Mouse (Mus musculus): ENCODE results near the gene H2al2a. TPM values are rescaled to one million over a fixed set of nuclear protein-coding genes. Genes with fewer than 3 reads are reported as not detected.

Gene H2al2a
- polyA plus RNA-seq, 1 experiment = not detected

- WGBS = under 1% methylated on average over 44 of the region's 44 CpGs
- Histone ChIP-seq H3K4me1 (ENCODE audit: control insufficient read depth, insufficient read depth, low read length) (no peaks in the 10 kb centered on the region), H3K27ac (ENCODE audit: insufficient read depth, low read length) (no peak overlapping the region), H3K27me3 (ENCODE audit: control insufficient read depth, insufficient read depth, low read length) (no peaks in the 10 kb centered on the region), H3K4me3 (replicated peaks; ENCODE audit: insufficient read depth, low read depth, low read length) (peak overlapping the region; percentile 69)
- DNase-seq = peak; percentile 56 to 60
- TF ChIP-seq CTCF (IDR thresholded peaks at IDR 0.05; ENCODE audit: borderline replicate concordance, insufficient read depth, low read depth, low read length) (no peak), POLR2A (IDR thresholded peaks at IDR 0.05; ENCODE audit: borderline replicate concordance, insufficient read depth, low read length) (no peak)
Observed at GRCm38 (mm10) chr2:18026116-18026947, 29.6 kb upstream of the H2al2a start.

GRCm38 (mm10) chr2:18025781-18026115, 29.0 kb upstream of the H2al2a start:
- WGBS = 11% methylated on average over 14 of the region's 14 CpGs
- H3K4me1 ChIP-seq (ENCODE audit: control insufficient read depth, insufficient read depth, low read length) = no peaks in the 10 kb centered on the region
- no peak for TF ChIP-seq CTCF (IDR thresholded peaks at IDR 0.05; ENCODE audit: borderline replicate concordance, insufficient read depth, low read depth, low read length)
- TF ChIP-seq POLR2A (IDR thresholded peaks at IDR 0.05; ENCODE audit: borderline replicate concordance, insufficient read depth, low read length) = no peak
- DNase-seq = no peak
- no peak overlapping the region for H3K27ac ChIP-seq (ENCODE audit: insufficient read depth, low read length)
- H3K4me3 ChIP-seq (replicated peaks; ENCODE audit: insufficient read depth, low read depth, low read length) = peak overlapping the region; percentile 69
- no peaks in the 10 kb centered on the region for H3K27me3 ChIP-seq (ENCODE audit: control insufficient read depth, insufficient read depth, low read length)

GRCm38 (mm10) chr2:18025116-18025515, 28.4 kb upstream of the H2al2a start:
- no peak overlapping the region for H3K27ac ChIP-seq (ENCODE audit: insufficient read depth, low read length)
- TF ChIP-seq CTCF (IDR thresholded peaks at IDR 0.05; ENCODE audit: borderline replicate concordance, insufficient read depth, low read depth, low read length) (no peak), POLR2A (IDR thresholded peaks at IDR 0.05; ENCODE audit: borderline replicate concordance, insufficient read depth, low read length) (no peak)
- 96% methylated on average over 5 of the region's 5 CpGs for WGBS

GRCm38 (mm10) chr2:18022886-18023285, 26.1 kb upstream of the H2al2a start:
- H3K4me3 ChIP-seq (replicated peaks; ENCODE audit: insufficient read depth, low read depth, low read length) = no peak overlapping the region
- H3K4me1 ChIP-seq (ENCODE audit: control insufficient read depth, insufficient read depth, low read length) = no peaks in the 10 kb centered on the region
- TF ChIP-seq POLR2A (IDR thresholded peaks at IDR 0.05; ENCODE audit: borderline replicate concordance, insufficient read depth, low read length) (no peak), CTCF (IDR thresholded peaks at IDR 0.05; ENCODE audit: borderline replicate concordance, insufficient read depth, low read depth, low read length) (no peak)
- H3K27me3 ChIP-seq (ENCODE audit: control insufficient read depth, insufficient read depth, low read length) = no peaks in the 10 kb centered on the region
- WGBS = 78% methylated on average over 1 of the region's 1 CpGs
- no peak for DNase-seq
- no peak overlapping the region for H3K27ac ChIP-seq (ENCODE audit: insufficient read depth, low read length)

More at GRCm38 (mm10) chr2:18025116-18025515, 28.4 kb upstream of the H2al2a start:
- H3K4me1 ChIP-seq (ENCODE audit: control insufficient read depth, insufficient read depth, low read length) = no peaks in the 10 kb centered on the region
- no peak overlapping the region for H3K4me3 ChIP-seq (replicated peaks; ENCODE audit: insufficient read depth, low read depth, low read length)
- DNase-seq = no peak
- H3K27me3 ChIP-seq (ENCODE audit: control insufficient read depth, insufficient read depth, low read length) = no peaks in the 10 kb centered on the region

- no peak overlapping the region for H3K27ac ChIP-seq (ENCODE audit: insufficient read depth, low read length)
- no peaks in the 10 kb centered on the region for H3K4me1 ChIP-seq (ENCODE audit: control insufficient read depth, insufficient read depth, low read length)
- H3K4me3 ChIP-seq (replicated peaks; ENCODE audit: insufficient read depth, low read depth, low read length) = no peak overlapping the region
- DNase-seq = no peak
- no peaks in the 10 kb centered on the region for H3K27me3 ChIP-seq (ENCODE audit: control insufficient read depth, insufficient read depth, low read length)
- TF ChIP-seq POLR2A (IDR thresholded peaks at IDR 0.05; ENCODE audit: borderline replicate concordance, insufficient read depth, low read length) = no peak
- 89% methylated on average over 1 of the region's 1 CpGs for WGBS
Observed at GRCm38 (mm10) chr2:18019122-18019521, 22.4 kb upstream of the H2al2a start.

GRCm38 (mm10) chr2:18017321-18017720, 20.6 kb upstream of the H2al2a start:
- Histone ChIP-seq H3K4me3 (replicated peaks; ENCODE audit: insufficient read depth, low read depth, low read length) (no peak overlapping the region), H3K27me3 (ENCODE audit: control insufficient read depth, insufficient read depth, low read length) (no peaks in the 10 kb centered on the region), H3K27ac (ENCODE audit: insufficient read depth, low read length) (no peak overlapping the region), H3K4me1 (ENCODE audit: control insufficient read depth, insufficient read depth, low read length) (no peaks in the 10 kb centered on the region)
- no peak for DNase-seq
- WGBS = 99% methylated on average over 6 of the region's 6 CpGs
- TF ChIP-seq CTCF (IDR thresholded peaks at IDR 0.05; ENCODE audit: borderline replicate concordance, insufficient read depth, low read depth, low read length) (no peak), POLR2A (IDR thresholded peaks at IDR 0.05; ENCODE audit: borderline replicate concordance, insufficient read depth, low read length) (no peak)

- Histone ChIP-seq H3K4me3 (replicated peaks; ENCODE audit: insufficient read depth, low read depth, low read length) (no peak overlapping the region), H3K27ac (ENCODE audit: insufficient read depth, low read length) (no peak overlapping the region), H3K4me1 (ENCODE audit: control insufficient read depth, insufficient read depth, low read length) (no peaks in the 10 kb centered on the region), H3K27me3 (ENCODE audit: control insufficient read depth, insufficient read depth, low read length) (no peaks in the 10 kb centered on the region)
- no peak for DNase-seq
- no peak for TF ChIP-seq POLR2A (IDR thresholded peaks at IDR 0.05; ENCODE audit: borderline replicate concordance, insufficient read depth, low read length)
- no peak for TF ChIP-seq CTCF (IDR thresholded peaks at IDR 0.05; ENCODE audit: borderline replicate concordance, insufficient read depth, low read depth, low read length)
- WGBS = 100% methylated on average over 1 of the region's 1 CpGs
Observed at GRCm38 (mm10) chr2:18016639-18017038, 19.9 kb upstream of the H2al2a start.

- DNase-seq = no peak
- H3K4me3 ChIP-seq (replicated peaks; ENCODE audit: insufficient read depth, low read depth, low read length) = no peak overlapping the region
- H3K27ac ChIP-seq (ENCODE audit: insufficient read depth, low read length) = no peak overlapping the region
- WGBS = 54% methylated on average over 3 of the region's 3 CpGs
- H3K27me3 ChIP-seq (ENCODE audit: control insufficient read depth, insufficient read depth, low read length) = no peaks in the 10 kb centered on the region
- no peak for TF ChIP-seq CTCF (IDR thresholded peaks at IDR 0.05; ENCODE audit: borderline replicate concordance, insufficient read depth, low read depth, low read length)
- TF ChIP-seq POLR2A (IDR thresholded peaks at IDR 0.05; ENCODE audit: borderline replicate concordance, insufficient read depth, low read length) = no peak
- no peaks in the 10 kb centered on the region for H3K4me1 ChIP-seq (ENCODE audit: control insufficient read depth, insufficient read depth, low read length)
Observed at GRCm38 (mm10) chr2:18015581-18015980, 18.8 kb upstream of the H2al2a start.
